In genomic region chr6:115677441-115677840, GRCm38 (mm10) we compare ENCODE assay signal across 8 mouse cellular contexts. TPM values are rescaled to one million over a fixed set of nuclear protein-coding genes. Genes with fewer than 3 reads are reported as not detected.
DNase-seq lines count a peak whose midpoint lies in the region; ATAC-seq and TF ChIP-seq lines count a peak whose summit lies in the region.

No protein-coding gene starts in this region.

- no peak for TF ChIP-seq CTCF in kidney, postnatal 0 days (IDR thresholded peaks at IDR 0.05; ENCODE audit: low read depth)

- H3ac ChIP-seq in myocyte (ENCODE audit: control insufficient read depth, insufficient read length): no peak overlapping the region

- H3K36me3 ChIP-seq in kidney, postnatal 0 days (ENCODE audit: insufficient read depth, low read length): no peaks in the 10 kb centered on the region
- no peaks in the 10 kb centered on the region for H3K36me3 ChIP-seq in myocyte (ENCODE audit: control insufficient read depth, insufficient read depth)

- H3K4me1 ChIP-seq in kidney, postnatal 0 days (replicated peaks; ENCODE audit: insufficient read depth, low read length): peaks cover 9% of the 10 kb centered on the region
- H3K4me1 ChIP-seq in brown adipose tissue, adult 24 weeks (ENCODE audit: control insufficient read depth, insufficient read depth, insufficient read length, low read length): peaks cover 7% of the 10 kb centered on the region

- peak overlapping the region; percentile 90 for H3K4me2 ChIP-seq in kidney, postnatal 0 days (ENCODE audit: low read length)
- H3K4me2 ChIP-seq in myocyte (ENCODE audit: low read depth): peak overlapping the region; percentile 79

- peak overlapping the region; percentile 99; the same call in 1 of the 2 replicates for H3K27ac ChIP-seq in kidney, postnatal 0 days
- peak overlapping the region; percentile 94 for H3K27ac ChIP-seq in brown adipose tissue, adult 24 weeks (replicated peaks; ENCODE audit: low read depth, low read length)

- no peaks in the 10 kb centered on the region for H3K27me3 ChIP-seq in kidney, postnatal 0 days (ENCODE audit: insufficient read depth, low read length)
- H3K27me3 ChIP-seq in myocyte (ENCODE audit: control insufficient read depth, insufficient read depth, insufficient read length): no peaks in the 10 kb centered on the region

- peaks cover 37% of the 10 kb centered on the region for H3K79me2 ChIP-seq in myocyte (ENCODE audit: control insufficient read depth, insufficient read depth)

- 96% methylated on average over 7 of the region's 7 CpGs for whole genome bisulfite sequencing in kidney, postnatal 0 days

- H3K9ac ChIP-seq in kidney, postnatal 0 days (ENCODE audit: low read depth, low read length): no peak overlapping the region; the same call in 1 of the 2 replicates

- no peak for DNase-seq in kidney, postnatal 0 days (ENCODE audit: low spot score)
- DNase-seq in kidney, adult 9 months: no peak
- peak; percentile 88 for DNase-seq in induced T-regulatory cell, adult 2 months (ENCODE audit: low read depth)
- DNase-seq in spleen, adult 12 weeks (ENCODE audit: low spot score): no peak
- no peak for DNase-seq in gastrocnemius, postnatal 10 days
- DNase-seq in frontal cortex, postnatal 25 days (ENCODE audit: low spot score in 2 of 2): no peak

- no peak for ATAC-seq in kidney, postnatal 0 days (replicated peaks; ENCODE audit: low FRiP score, low read depth)

- no peak for TF ChIP-seq POLR2A in myocyte (IDR thresholded peaks at IDR 0.05; ENCODE audit: insufficient read length, low read depth)

- H3K4me3 ChIP-seq in kidney, postnatal 0 days (replicated peaks; ENCODE audit: low read depth, low read length): peak overlapping the region; percentile 99; the same call in 1 of the 2 replicates
- H3K4me3 ChIP-seq in brown adipose tissue, adult 24 weeks (ENCODE audit: insufficient read depth, low read depth, low read length): peak overlapping the region; percentile 95
- peak overlapping the region; percentile 88 for H3K4me3 ChIP-seq in myocyte

- no peaks in the 10 kb centered on the region for H3K9me3 ChIP-seq in kidney, postnatal 0 days (replicated peaks; ENCODE audit: low read length)

TF ChIP-seq in myocyte, 11 proteins besides CTCF, POLR2A, EP300 and RAD21:
- TF ChIP-seq E2F4 (IDR thresholded peaks at IDR 0.05; ENCODE audit: insufficient read depth) (no peak), USF1 (IDR thresholded peaks at IDR 0.05; ENCODE audit: low read depth) (no peak), CEBPB (IDR thresholded peaks at IDR 0.05; ENCODE audit: insufficient read depth, poor library complexity, severe bottlenecking) (no peak), SRF (IDR thresholded peaks at IDR 0.05; ENCODE audit: control insufficient read depth, insufficient read length, low read depth) (no peak), REST (IDR thresholded peaks at IDR 0.05; ENCODE audit: insufficient read depth, insufficient read length) (no peak), POLR2AphosphoS2 (IDR thresholded peaks at IDR 0.05; ENCODE audit: insufficient read length, low read depth) (no peak), TCF3 (IDR thresholded peaks at IDR 0.05; ENCODE audit: insufficient read length, low read depth) (no peak), MYOD1 (IDR thresholded peaks at IDR 0.05; ENCODE audit: control insufficient read depth in 1 of 3, insufficient read length in 2 of 3, low read depth in 2 of 3) (no peak), MAX (IDR thresholded peaks at IDR 0.05; ENCODE audit: low read depth) (no peak)

RNA-seq across cellular contexts. Expression of gene Raf1, which starts 1.0 kb away (rescaled TPM):
- 67.4 and 68.0 TPM in 2 replicates for polyA plus RNA-seq in kidney, postnatal 0 days (2015; fragmentation: Nextera tagmentation; extraction: Ambion mirVana)
- 70.3 and 114 TPM in 2 replicates for polyA plus RNA-seq in brown adipose tissue, adult 24 weeks (2012; ENCODE audit: insufficient read depth, insufficient read length, missing spikeins)
- polyA plus RNA-seq in myocyte (2012; fragmentation: generic; extraction: Trizol): 81.2 TPM
- total RNA-seq in gastrocnemius, postnatal 10 days (2021): 100 to 1,000 TPM; 102 to 108 TPM
